Mouse (Mus musculus): ENCODE data around the gene Zdhhc5. TPM values are rescaled to one million over a fixed set of nuclear protein-coding genes. Genes with fewer than 3 reads are reported as not detected.
"Not testable (repeated sequence)": the region's sequence is repeated elsewhere in the genome, so short reads cannot be mapped to it uniquely, and the experiment has no call there.

The Zdhhc5 gene
- polyA plus RNA-seq, 1 experiment: not detected

DNA sequence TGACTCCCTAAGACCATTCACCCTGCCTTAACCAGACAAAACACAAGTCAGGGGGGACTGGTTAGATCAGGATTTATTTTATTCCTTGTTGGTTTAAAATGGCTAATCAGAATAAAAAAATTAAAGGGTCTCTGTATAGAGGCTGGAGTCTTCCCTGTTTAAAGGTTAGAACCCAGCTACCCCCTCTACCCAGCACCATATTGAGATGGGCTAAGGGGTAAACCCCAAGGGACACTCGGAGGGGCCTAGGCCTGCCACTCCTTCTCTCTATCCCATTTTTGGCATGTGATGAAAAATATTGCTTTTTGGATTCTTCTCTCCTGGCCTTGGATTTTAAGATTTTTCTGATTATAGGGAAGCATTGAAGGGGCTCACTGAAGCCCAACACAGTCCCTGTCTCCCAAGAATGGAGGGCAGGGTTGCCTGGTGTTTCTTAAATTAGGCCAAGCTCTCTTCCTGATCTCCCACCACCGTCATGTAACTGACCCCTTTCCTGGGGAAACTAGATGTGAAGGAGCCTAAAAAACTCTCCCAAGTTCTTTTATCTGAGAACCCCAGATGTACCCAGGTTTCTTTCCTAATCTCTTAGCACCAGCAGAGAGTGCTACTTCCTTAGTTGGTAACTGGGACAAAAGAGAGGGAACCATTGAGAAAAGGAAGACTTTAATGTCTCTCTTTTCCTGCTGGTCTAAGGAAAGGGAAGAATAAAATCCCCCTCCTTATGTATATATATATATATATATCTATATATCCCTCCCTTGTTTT, 26.7 kb downstream of the Zdhhc5 start:
- no peak overlapping the region for H3K4me3 ChIP-seq (ENCODE audit: insufficient read depth, low read depth, low read length)
- no peak for TF ChIP-seq POLR2A (IDR thresholded peaks at IDR 0.05; ENCODE audit: insufficient read depth, low read depth, low read length)
- 86% methylated on average over 2 of the region's 2 CpGs for WGBS
- H3K4me1 ChIP-seq (ENCODE audit: control insufficient read depth, insufficient read depth, low read length): no peaks in the 10 kb centered on the region
- no peak overlapping the region for H3K27ac ChIP-seq (ENCODE audit: insufficient read depth, low read depth, low read length)

DNA sequence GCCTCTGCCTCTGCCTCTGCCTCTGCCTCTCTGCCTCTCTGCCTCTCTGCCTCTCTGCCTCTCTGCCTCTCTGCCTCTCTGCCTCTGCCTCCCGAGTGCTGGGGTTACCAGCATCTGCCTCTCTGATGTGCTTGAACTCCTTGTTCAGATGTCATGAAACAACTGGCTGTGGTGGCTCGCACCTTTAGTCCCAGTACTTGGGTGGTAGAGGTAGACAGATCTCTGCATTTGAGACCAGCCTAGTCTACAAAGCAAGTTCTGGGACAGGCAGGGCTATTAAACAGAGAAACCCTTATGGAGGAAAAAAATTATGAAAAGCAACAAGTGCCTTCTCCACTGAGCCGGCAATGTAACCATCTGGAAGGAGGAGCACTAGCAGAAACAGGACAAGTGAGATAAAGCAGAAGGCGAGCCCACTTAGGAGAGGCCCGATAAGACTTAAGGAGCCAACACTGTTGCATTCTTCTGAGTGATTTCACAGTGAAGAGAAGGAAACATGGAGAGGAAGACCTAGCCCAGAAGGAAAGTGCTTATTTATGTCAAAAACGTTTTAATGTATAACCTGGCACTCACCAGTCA, 32.3 kb downstream of the Zdhhc5 start:
- no peak for TF ChIP-seq CTCF (IDR thresholded peaks at IDR 0.05; ENCODE audit: insufficient read depth, low read depth, low read length)
- TF ChIP-seq POLR2A (IDR thresholded peaks at IDR 0.05; ENCODE audit: insufficient read depth, low read depth, low read length): no peak
- 80% methylated on average over 6 of the region's 6 CpGs for WGBS
- H3K27ac ChIP-seq (ENCODE audit: insufficient read depth, low read depth, low read length): no peak overlapping the region
- no peaks in the 10 kb centered on the region for H3K4me1 ChIP-seq (ENCODE audit: control insufficient read depth, insufficient read depth, low read length)
- no peak overlapping the region for H3K4me3 ChIP-seq (ENCODE audit: insufficient read depth, low read depth, low read length)

DNA sequence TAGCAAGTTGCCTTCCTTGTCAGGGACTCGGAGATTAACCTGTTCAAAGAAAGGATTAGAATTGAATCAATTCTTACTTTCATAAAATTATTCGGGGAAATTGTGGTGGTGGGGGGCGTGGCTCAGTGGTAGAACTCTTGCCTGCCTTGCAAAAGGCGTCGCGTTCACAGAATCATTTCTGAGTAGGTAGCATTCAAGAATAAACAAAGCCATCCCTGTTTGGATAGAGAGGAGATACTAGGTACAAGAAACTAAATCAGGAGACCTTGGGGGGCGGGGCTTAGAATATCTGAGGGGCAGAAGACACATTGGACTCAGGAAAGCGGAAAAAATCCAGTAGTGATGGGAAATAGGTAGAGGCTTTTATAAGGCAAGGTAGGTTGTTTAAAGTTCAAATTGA, 36.0 kb downstream of the Zdhhc5 start, which contains the start of gene Tmx2:
Gene Tmx2, minus strand, starts transcription at position 125 of the 400 bp plus-strand sequence.
- Histone ChIP-seq H3K4me3 (ENCODE audit: insufficient read depth, low read depth, low read length) (peak within 1 kb of the TSS; percentile 94), H3K4me1 (ENCODE audit: control insufficient read depth, insufficient read depth, low read length) (peaks cover 5% of the 10 kb centered on the region; the same call in 1 of the 2 replicates), H3K27ac (ENCODE audit: insufficient read depth, low read depth, low read length) (no peak within 1 kb of the TSS)
- 15% methylated on average over 8 of the region's 8 CpGs for WGBS
- TF ChIP-seq POLR2A (IDR thresholded peaks at IDR 0.05; ENCODE audit: insufficient read depth, low read depth, low read length) (no peak), CTCF (IDR thresholded peaks at IDR 0.05; ENCODE audit: insufficient read depth, low read depth, low read length) (no peak)

DNA sequence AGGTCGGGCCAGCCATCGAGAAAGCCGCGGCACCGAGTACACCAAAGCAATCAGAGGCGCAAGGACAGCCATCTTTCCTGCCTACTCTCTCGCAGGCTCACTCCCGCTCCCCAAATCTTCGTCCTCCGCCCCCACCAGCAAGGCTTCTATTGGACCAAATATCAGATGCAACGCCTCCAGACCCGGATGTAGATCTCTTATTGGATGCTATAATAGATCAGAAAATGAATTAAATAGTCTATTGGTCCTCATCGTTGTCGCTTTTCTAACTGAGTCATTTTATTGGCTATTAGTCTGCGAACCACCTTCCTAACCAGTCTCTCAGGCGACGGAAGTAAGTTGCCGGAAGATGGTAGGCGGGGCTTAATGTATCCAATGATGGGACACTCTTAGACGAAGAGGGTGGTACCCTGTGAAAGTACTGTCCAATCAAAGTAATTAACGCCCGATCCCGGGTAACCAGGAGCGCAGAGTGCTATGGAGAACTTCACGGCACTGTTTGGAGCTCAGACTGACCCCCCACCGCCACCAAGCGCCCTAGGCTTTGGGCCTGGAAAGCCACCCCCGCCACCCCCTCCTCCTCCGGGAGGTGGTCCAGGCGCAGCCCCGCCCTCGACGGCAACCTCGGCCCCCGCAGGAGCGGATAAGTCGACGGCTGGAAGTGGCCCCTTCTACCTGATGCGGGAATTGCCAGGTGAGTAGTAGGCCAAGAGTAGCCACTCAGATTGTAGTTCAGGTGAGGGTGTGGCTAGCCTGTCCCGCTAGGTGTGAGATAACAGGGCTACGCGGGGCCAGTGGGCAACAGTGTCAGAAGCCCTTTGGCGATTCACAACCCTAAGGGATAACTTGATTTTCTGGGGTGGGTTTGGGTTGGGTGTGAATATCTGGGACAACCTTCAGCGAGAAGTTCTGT, 36.8 kb downstream of the Zdhhc5 start, which contains the start of the genes Gm28635 and Med19:
Gene Gm28635, minus strand, starts transcription at position 74 of the 913 bp plus-strand sequence.
Gene Med19, plus strand, starts transcription at position 435 of the 913 bp plus-strand sequence.
- Histone ChIP-seq H3K27ac (ENCODE audit: insufficient read depth, low read depth, low read length) (peak within 1 kb of the TSS; percentile 83), H3K4me1 (ENCODE audit: control insufficient read depth, insufficient read depth, low read length) (peaks cover 5% of the 10 kb centered on the region; the same call in 1 of the 2 replicates), H3K4me3 (ENCODE audit: insufficient read depth, low read depth, low read length) (peak within 1 kb of the TSS; percentile 94)
- TF ChIP-seq POLR2A (IDR thresholded peaks at IDR 0.05; ENCODE audit: insufficient read depth, low read depth, low read length) (no peak), CTCF (IDR thresholded peaks at IDR 0.05; ENCODE audit: insufficient read depth, low read depth, low read length) (no peak)
- WGBS: under 1% methylated on average over 44 of the region's 44 CpGs

DNA sequence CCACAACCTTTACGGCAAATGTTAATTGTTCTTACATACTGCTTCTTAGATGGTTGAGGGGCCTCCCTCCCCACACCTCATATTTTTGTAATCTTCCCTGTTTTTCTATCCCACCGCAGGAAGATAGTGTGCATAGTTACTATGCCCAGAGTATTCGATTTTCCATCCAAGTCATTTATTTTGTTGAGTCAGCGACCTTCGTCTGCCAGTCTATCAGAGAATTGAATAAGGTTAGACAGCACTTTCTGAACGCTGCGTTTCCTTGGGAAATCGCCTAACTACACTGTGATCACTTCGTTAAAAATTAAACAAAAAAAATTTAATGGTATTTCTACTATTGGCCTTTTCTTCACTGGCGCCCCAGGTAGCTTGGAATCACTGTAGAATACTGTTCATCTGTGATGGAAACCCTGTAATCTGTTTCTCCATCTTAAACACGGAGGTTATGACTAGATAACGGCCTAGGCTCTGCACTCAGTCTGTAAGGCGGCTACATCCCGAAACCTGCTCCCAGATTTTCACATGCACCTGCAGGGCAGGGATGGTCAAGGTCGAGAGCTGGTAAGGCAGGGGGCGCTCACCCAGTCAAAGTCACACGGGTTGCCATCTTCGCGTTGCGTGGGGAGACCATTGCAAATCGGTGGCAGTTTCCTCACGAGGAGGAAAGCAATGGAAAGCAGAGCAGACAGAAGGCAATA, 37.6 kb downstream of the Zdhhc5 start:
- Histone ChIP-seq H3K4me1 (ENCODE audit: control insufficient read depth, insufficient read depth, low read length) (peaks cover 5% of the 10 kb centered on the region; the same call in 1 of the 2 replicates), H3K4me3 (ENCODE audit: insufficient read depth, low read depth, low read length) (peak overlapping the region; percentile 72), H3K27ac (ENCODE audit: insufficient read depth, low read depth, low read length) (peak overlapping the region; percentile 83)
- WGBS: 5% methylated on average over 22 of the region's 22 CpGs
- no peak for TF ChIP-seq POLR2A (IDR thresholded peaks at IDR 0.05; ENCODE audit: insufficient read depth, low read depth, low read length)
- TF ChIP-seq CTCF (IDR thresholded peaks at IDR 0.05; ENCODE audit: insufficient read depth, low read depth, low read length): no peak

DNA sequence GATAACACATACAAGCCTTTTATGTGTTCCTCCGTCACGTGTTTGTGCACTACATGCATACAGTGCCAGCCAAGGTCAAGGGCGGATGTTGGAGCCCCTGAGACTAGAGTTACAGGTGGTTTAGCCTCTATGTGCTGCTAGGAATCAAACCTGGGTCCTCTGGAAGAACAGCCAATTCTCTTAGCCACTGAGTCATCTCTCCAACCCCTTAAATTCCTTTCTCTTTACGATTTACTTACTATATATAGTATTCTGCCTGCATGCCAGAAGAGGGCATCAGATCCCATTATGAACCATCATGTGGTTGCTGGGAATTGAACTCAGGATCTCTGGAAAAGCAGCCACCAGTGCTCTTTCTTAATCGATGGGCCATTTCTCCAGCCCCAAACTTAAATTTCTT, 43.4 kb downstream of the Zdhhc5 start:
- not testable (repeated sequence) for H3K4me1 ChIP-seq (ENCODE audit: control insufficient read depth, insufficient read depth, low read length); H3K4me3 ChIP-seq (ENCODE audit: insufficient read depth, low read depth, low read length); H3K27ac ChIP-seq (ENCODE audit: insufficient read depth, low read depth, low read length)
- WGBS: 60% methylated on average over 4 of the region's 5 CpGs

DNA sequence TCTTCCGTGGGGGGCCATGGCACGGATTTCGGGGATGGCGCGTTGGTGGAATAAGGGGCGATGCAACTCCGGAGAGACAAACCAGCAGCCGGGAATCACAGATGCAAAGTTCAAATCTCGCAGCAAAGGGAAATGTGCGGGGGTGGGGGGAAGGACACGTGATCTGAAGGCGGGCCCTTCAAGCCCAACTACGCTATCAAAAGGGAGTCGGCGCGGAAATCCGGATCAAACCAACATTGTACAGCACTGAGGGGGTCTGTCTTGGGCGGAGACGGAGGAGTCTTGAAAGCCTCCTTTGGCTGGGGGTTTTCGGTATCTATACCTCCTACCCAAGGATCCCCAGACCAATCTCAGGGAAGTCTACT, 44.4 kb downstream of the Zdhhc5 start, which contains the start of gene Selenoh:
Gene Selenoh, minus strand, starts transcription at position 202 of the 365 bp plus-strand sequence.
- Histone ChIP-seq H3K4me1 (ENCODE audit: control insufficient read depth, insufficient read depth, low read length) (no peaks in the 10 kb centered on the region), H3K4me3 (ENCODE audit: insufficient read depth, low read depth, low read length) (peak within 1 kb of the TSS; percentile 92), H3K27ac (ENCODE audit: insufficient read depth, low read depth, low read length) (peak within 1 kb of the TSS; percentile 39; the same call in 1 of the 2 replicates)
- under 1% methylated on average over 20 of the region's 20 CpGs for WGBS
- no peak for TF ChIP-seq POLR2A (IDR thresholded peaks at IDR 0.05; ENCODE audit: insufficient read depth, low read depth, low read length)
- no peak for TF ChIP-seq CTCF (IDR thresholded peaks at IDR 0.05; ENCODE audit: insufficient read depth, low read depth, low read length)

DNA sequence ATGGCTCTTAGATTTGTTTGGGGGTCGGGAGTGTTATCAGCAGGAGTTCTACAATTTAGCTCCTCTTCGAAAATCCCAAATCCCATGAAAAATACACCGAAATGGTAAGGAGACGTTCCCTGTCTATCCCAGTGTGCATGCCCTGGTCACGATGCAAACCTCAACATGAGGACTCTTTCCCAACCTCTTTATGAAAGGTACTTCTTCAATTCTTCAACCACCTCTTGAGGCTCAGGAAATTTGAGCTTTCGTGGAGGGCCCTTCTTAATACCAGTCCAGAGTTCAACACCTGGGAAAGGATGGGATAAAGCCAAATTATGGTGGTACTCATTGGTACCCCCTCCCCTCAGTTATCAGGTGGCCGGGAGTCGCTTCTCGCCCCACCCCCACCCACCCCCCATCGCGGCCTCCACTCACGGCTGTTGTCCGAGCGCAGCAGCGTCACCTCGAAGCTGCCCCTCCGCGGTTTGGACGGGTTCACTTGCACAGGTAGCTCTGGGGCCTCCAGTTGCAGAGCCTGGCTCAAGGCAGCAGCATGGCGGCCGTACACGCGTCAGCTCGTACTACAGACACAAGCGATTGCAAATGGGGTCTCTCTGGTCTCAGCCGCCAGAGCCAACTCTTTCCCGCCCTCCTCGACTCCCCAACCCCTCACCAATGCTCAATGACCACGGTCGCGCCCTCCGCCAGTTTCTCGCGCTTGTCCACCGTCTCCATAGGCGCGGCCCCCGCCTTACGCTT, 45.0 kb downstream of the Zdhhc5 start:
- no peak overlapping the region for H3K27ac ChIP-seq (ENCODE audit: insufficient read depth, low read depth, low read length)
- 2% methylated on average over 39 of the region's 39 CpGs for WGBS

More for the DNA sequence above, 45.0 kb downstream of the Zdhhc5 start:
- Histone ChIP-seq H3K4me3 (ENCODE audit: insufficient read depth, low read depth, low read length) (peak overlapping the region; percentile 92), H3K4me1 (ENCODE audit: control insufficient read depth, insufficient read depth, low read length) (no peaks in the 10 kb centered on the region)
- no peak for TF ChIP-seq POLR2A (IDR thresholded peaks at IDR 0.05; ENCODE audit: insufficient read depth, low read depth, low read length)
- no peak for TF ChIP-seq CTCF (IDR thresholded peaks at IDR 0.05; ENCODE audit: insufficient read depth, low read depth, low read length)
